Mouse (Mus musculus): ENCODE data around the gene Olfr159.
"Not testable (repeated sequence)": the region's sequence is repeated elsewhere in the genome, so short reads cannot be mapped to it uniquely, and the experiment has no call there.

The Olfr159 gene
- long read RNA-seq, experiment 1, result 0 reads
- long read RNA-seq, experiment 2, result 0 reads

- intact Hi-C loops (cut with DNase I), result no loop called here
Observed at GRCm38 (mm10) chr4:43770909-43771308, at the start of gene Olfr159. Gene Olfr159 (minus strand): TSS chr4:43771009.

GRCm38 (mm10) chr4:43798936-43799335 lies 28.1 kb upstream of the Olfr159 start:
- intact Hi-C loops (cut with DNase I), result no loop called here

GRCm38 (mm10) chr4:43795844-43796243 lies 25.0 kb upstream of the Olfr159 start:
- intact Hi-C loops (cut with DNase I), result not testable (repeated sequence)

- intact Hi-C loops (cut with DNase I), result no loop called here
Observed at GRCm38 (mm10) chr4:43795296-43795695, 24.5 kb upstream of the Olfr159 start.

- intact Hi-C loops (cut with DNase I), result no loop called here
Observed at GRCm38 (mm10) chr4:43772304-43772703, 1.5 kb upstream of the Olfr159 start.

GRCm38 (mm10) chr4:43771626-43772025 lies 817 bp upstream of the Olfr159 start:
- intact Hi-C loops (cut with DNase I), result no loop called here

DNA sequence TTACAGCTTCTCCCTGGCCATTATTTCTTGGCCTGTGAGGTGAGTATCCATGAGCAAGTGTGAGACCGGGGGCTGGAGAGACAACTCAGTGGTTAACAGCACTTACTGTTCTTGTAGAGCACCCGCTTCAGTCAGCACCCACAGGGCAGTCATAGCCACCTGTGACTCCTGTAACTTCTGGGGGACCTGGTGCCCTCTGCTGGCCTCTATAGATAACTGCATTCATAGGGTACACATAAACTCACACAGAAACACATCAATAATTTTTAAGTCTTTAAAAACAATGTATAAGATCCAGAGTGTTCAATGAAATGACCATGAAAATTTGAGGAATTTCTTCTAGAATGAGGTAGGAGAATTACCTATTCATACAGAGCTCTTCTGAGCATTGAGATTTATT lies 1.4 kb downstream of the Olfr159 start:
- intact Hi-C loops (cut with DNase I), result no loop called here

GRCm38 (mm10) chr4:43768341-43768740 lies 2.5 kb downstream of the Olfr159 start:
- intact Hi-C loops (cut with DNase I), result no loop called here

- intact Hi-C loops (cut with DNase I), result loop anchor here (5.0 kb wide), 1 partner anchor 99 kb away; no protein-coding TSS in a partner anchor
Observed at GRCm38 (mm10) chr4:43763410-43763809, 7.4 kb downstream of the Olfr159 start.

GRCm38 (mm10) chr4:43761336-43761735 lies 9.5 kb downstream of the Olfr159 start:
- intact Hi-C loops (cut with DNase I), result loop anchor here (5.0 kb wide), 1 partner anchor 101 kb away; no protein-coding TSS in a partner anchor

DNA sequence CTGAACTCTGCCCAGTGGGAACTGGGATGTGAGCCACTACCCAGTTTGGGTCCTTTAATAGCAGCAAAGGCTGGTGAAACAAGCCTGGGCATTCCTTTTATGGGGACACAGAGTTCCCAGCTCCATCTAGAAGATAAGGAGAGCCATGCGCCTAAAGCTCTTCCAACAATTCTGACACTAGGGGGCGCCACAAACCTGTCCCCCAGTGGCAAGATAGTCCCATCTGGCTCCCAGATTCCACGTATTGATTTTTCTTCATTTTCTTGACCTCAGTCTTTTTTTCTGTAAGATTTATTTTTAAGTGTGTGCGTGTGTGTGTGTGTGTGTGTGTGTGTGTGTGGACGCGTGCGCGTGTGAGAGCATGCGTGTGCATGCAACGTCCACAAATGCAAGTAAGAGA lies 10.3 kb downstream of the Olfr159 start:
- intact Hi-C loops (cut with DNase I), result loop anchor here (5.0 kb wide), 1 partner anchor 102 kb away; no protein-coding TSS in a partner anchor

DNA sequence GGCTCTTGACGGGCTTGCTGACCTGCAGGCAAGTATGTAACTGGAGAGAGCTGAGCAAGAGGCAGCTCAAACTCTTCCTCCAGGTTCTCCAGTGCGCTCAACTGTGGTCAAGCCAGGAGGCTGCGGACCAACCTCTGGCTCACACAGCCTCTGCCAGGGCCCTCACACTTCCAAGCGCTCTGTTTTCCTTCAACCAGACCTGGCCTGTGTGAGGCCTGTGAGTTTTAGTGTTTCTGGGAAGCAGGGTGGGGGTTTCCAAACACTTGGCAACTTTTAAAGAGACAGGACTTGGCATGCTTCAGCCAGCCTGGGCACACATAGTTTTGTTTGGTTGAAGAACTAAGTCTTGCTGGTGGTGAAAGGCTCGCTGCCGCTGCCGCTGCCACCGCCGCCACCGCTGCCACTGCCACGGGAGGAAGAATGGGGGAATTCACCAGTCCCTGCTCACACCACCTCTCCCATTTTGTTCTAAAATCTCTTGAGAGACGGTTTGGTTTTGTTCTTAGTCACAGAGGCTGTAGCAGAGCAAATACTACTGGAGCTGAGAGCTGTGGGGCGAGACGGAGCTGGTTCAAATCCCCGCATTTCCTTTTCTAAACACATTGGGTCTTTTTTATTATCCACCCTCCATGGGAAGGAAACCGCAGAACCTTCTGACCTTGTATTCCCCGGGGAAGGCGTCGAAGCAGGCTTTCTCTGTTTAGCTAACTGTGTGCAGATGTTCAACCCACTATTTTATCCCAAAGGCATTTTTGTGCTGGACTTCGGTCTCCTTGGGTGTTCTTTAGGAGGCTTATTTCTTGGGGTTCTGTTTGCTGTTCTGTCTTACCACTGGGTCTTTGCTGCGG lies 11.0 kb downstream of the Olfr159 start:
- intact Hi-C loops (cut with DNase I), result loop anchor here (5.0 kb wide), 1 partner anchor 103 kb away; no protein-coding TSS in a partner anchor

GRCm38 (mm10) chr4:43757213-43757612 lies 13.6 kb downstream of the Olfr159 start:
- intact Hi-C loops (cut with DNase I), result no loop called here

GRCm38 (mm10) chr4:43745187-43745586 lies 25.6 kb downstream of the Olfr159 start:
- intact Hi-C loops (cut with DNase I), result no loop called here

- intact Hi-C loops (cut with DNase I), result no loop called here
Observed at GRCm38 (mm10) chr4:43743099-43743498, 27.7 kb downstream of the Olfr159 start.

DNA sequence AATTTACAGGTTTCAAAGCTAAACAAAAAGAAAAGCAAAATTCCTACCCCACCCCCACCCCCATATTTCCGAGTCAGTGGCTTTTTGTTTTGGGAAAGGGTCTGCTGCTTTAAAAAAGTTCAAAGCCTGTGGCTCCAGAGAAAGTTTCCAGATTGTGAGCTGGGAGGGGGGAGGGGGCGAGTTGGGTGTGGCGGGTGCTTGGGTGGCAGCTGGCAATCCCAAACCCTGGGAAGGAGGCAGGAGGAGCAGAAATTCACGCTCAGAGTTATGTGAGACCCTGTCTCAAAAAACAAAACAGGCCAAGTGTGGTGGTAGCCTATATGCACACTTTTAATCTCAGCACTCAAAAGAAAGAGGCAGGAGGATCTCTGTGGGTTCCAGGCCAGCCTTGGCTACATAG lies 28.2 kb downstream of the Olfr159 start:
- intact Hi-C loops (cut with DNase I), result no loop called here

DNA sequence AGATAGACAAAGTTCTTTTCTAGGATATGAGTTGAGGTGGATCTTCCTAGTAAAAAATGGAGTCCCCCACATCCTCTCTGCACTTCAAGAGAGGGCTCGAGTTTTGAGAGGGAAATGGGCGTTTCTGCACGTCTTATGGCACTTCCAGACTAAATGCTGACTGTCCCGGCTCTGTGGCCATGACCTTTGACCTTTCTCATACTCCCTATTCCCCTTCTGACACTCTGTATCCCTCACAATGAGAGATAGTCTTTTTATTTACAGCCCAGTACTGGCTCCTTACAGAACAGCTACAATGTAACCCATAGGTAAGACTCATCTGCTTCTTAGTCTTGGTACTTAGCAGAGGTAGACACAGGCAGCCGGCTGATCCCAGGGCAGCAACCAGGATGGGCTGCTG lies 29.3 kb downstream of the Olfr159 start:
- intact Hi-C loops (cut with DNase I), result no loop called here

- intact Hi-C loops (cut with DNase I), result no loop called here
Observed at GRCm38 (mm10) chr4:43738989-43739674, 31.7 kb downstream of the Olfr159 start.

DNA sequence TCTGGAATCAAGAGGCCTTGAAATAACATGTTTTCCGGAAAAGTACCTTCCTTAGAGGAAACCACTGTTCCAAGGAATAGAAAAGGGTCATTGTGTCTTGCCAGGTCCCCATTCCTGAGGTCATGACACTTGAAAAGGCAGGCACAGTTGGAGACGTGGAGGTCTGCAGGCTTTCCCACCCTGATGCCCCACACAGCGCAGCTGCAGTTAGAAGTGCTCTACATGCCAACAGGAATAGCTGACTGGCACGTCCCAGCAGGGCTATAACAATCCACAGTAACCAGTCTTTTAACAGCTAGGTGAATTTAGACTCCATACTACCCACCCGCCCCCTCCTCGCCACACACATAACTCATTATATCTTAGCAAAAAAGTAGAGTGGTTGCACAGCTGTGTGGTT lies 33.7 kb downstream of the Olfr159 start:
- intact Hi-C loops (cut with DNase I), result no loop called here

GRCm38 (mm10) chr4:43733186-43733585 lies 37.6 kb downstream of the Olfr159 start:
- intact Hi-C loops (cut with DNase I), result no loop called here

DNA sequence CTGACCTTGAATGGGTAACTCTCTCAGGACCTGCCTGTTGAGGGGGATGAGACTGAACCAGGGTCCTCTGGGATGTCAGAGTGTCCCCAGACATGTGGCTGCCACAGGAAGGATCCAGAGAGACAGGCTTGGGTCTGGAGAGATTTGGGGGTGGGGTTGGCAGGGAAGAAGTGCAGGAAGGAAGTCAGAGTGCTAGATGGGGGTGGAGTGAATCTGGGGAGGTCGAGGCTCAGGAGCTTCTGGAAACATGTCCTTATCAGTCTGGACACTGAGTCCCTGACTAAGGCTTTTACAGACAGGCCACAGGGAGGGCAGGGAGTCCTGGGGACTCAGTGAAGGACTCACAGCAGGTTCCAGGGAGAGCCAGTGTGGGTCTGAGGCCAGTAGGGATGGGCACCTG lies 38.6 kb downstream of the Olfr159 start:
- intact Hi-C loops (cut with DNase I), result no loop called here

GRCm38 (mm10) chr4:43730750-43731297 lies 40.0 kb downstream of the Olfr159 start:
- intact Hi-C loops (cut with DNase I), result no loop called here
